Mouse (Mus musculus): Measurements from ENCODE around the gene Grm4. TPM values are rescaled to one million over a fixed set of nuclear protein-coding genes. Genes with fewer than 3 reads are reported as not detected.

Gene Grm4
- polyA plus RNA-seq, 2 experiments, result 0.01 TPM; not detected in 1

DNA sequence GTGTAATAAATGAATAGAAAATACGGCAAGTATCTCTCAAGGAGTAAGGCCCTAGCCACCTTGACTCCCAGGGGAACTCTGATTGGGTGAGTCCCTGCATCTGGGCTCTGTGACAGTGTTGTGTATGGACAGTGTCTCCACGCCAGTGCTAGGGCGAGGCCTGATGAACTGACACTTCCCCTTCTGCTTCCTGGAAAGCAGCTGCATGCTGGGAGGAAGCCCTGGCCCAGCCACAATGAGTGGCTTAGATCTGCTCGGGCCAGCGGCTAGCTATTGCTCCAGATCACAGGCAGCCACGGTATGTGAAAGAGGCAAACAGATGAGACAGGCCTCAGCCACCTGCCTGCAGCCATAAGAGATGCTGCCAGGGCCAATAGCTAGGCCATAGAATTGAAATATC, 6.0 kb upstream of the Grm4 start:
- ATAC-seq (ENCODE audit: insufficient read depth), result no peak
- Histone ChIP-seq H3K27me3 (ENCODE audit: control insufficient read depth, insufficient read depth, low read length) (no peaks in the 10 kb centered on the region), H3K27ac (no peak overlapping the region), H3K4me1 (replicated peaks; ENCODE audit: control insufficient read depth in 2 of 2, insufficient read depth in 2 of 2, low read length in 1 of 2) (peaks cover 0 to 6% of the 10 kb centered on the region in 2 experiments; a peak in 2 of 4 replicates), H3K4me3 (ENCODE audit: insufficient read depth in 1 of 2, low read depth in 2 of 2, low read length in 2 of 2) (no peak overlapping the region), H3K36me3 (replicated peaks; ENCODE audit: control insufficient read depth, insufficient read depth, low read depth) (no peaks in the 10 kb centered on the region), H3K9ac (replicated peaks) (no peak overlapping the region), H3K4me2 (ENCODE audit: low read depth) (no peak overlapping the region), H3K9me3 (ENCODE audit: control insufficient read depth, low read length) (no peaks in the 10 kb centered on the region)
- TF ChIP-seq EP300 (IDR thresholded peaks at IDR 0.05; ENCODE audit: low read depth) (no peak), CTCF (IDR thresholded peaks at IDR 0.05; ENCODE audit: low read depth) (no peak)
- DNase-seq (ENCODE audit: low read depth in 3 of 3, low spot score in 3 of 3), result no peak
- 26% methylated on average over 6 of the region's 6 CpGs for WGBS (ENCODE audit: insufficient replicate concordance)

DNA sequence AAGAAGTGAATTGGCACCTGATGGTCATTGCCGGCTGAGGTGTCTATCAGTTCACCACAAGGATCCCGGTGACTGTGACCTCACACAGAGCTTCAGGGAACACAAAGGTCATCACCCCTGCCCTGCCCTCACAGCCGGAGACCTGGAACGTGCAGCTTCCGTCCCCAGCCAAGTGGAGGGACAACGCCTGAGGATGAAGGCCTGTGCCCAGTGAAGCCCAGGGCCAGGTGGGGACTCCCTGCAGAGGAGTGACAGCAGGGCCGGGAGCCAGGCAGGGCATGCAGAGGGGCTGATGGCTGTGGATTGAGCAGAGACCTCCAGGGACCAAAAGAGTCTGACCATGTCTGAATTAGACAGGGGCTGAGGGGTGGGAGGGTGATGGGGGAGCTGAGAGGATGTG, 1.9 kb upstream of the Grm4 start:
- DNase-seq (ENCODE audit: low read depth in 3 of 3, low spot score in 3 of 3), result no peak
- no peak overlapping the region for H3K27ac ChIP-seq
- ATAC-seq (ENCODE audit: insufficient read depth), result no peak
- H3K4me3 ChIP-seq (ENCODE audit: insufficient read depth in 1 of 2, low read depth in 2 of 2, low read length in 2 of 2), result no peak overlapping the region
- no peak for TF ChIP-seq EP300 (IDR thresholded peaks at IDR 0.05; ENCODE audit: low read depth)
- no peaks in the 10 kb centered on the region for H3K36me3 ChIP-seq (replicated peaks; ENCODE audit: control insufficient read depth, insufficient read depth, low read depth)
- peaks cover 11% of the 10 kb centered on the region for H3K27me3 ChIP-seq (ENCODE audit: control insufficient read depth, insufficient read depth, low read length)
- no peaks in the 10 kb centered on the region; a peak in 1 of 4 replicates for H3K4me1 ChIP-seq (replicated peaks; ENCODE audit: control insufficient read depth in 2 of 2, insufficient read depth in 2 of 2, low read length in 1 of 2)
- H3K4me2 ChIP-seq (ENCODE audit: low read depth), result no peak overlapping the region
- H3K9me3 ChIP-seq (ENCODE audit: control insufficient read depth, low read length), result no peaks in the 10 kb centered on the region
- H3K9ac ChIP-seq (replicated peaks), result no peak overlapping the region
- 64% methylated on average over 7 of the region's 7 CpGs for WGBS (ENCODE audit: insufficient replicate concordance)

DNA sequence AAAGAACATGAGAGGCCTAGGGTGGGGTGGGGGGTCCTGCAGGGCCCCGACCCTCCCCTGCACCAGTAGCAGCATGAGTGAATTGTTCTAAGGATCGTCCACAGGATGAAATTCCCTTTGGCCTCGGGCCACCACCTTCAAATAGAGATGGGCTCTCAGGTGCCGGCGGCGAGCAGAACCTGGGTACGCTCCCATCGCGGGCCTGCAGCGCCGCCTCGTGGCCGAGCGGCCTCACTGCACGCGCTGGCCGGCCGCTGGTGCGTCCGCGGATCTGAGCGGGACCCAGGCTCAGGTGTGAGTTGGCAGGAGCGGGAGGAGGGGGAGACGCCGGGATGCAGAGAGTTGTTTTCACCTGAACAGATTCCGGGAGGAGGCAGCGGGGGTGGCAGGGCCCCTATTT, 646 bp downstream of the Grm4 start:
- no peak overlapping the region for H3K4me2 ChIP-seq (ENCODE audit: low read depth)
- no peak overlapping the region for H3K4me3 ChIP-seq (ENCODE audit: insufficient read depth in 1 of 2, low read depth in 2 of 2, low read length in 2 of 2)
- WGBS (ENCODE audit: insufficient replicate concordance), result 2% methylated on average over 27 of the region's 27 CpGs
- no peaks in the 10 kb centered on the region for H3K36me3 ChIP-seq (replicated peaks; ENCODE audit: control insufficient read depth, insufficient read depth, low read depth)
- no peak for ATAC-seq (ENCODE audit: insufficient read depth)
- no peak overlapping the region for H3K27ac ChIP-seq
- TF ChIP-seq EP300 (IDR thresholded peaks at IDR 0.05; ENCODE audit: low read depth), result no peak
- peak; percentile 79 for TF ChIP-seq CTCF (IDR thresholded peaks at IDR 0.05; ENCODE audit: low read depth)
- H3K27me3 ChIP-seq (ENCODE audit: control insufficient read depth, insufficient read depth, low read length), result peaks cover 16% of the 10 kb centered on the region
- DNase-seq (ENCODE audit: low read depth in 3 of 3, low spot score in 3 of 3), result no peak
- H3K9me3 ChIP-seq (ENCODE audit: control insufficient read depth, low read length), result no peaks in the 10 kb centered on the region
- no peak overlapping the region for H3K9ac ChIP-seq (replicated peaks)
- no peaks in the 10 kb centered on the region for H3K4me1 ChIP-seq (replicated peaks; ENCODE audit: control insufficient read depth in 2 of 2, insufficient read depth in 2 of 2, low read length in 1 of 2)

DNA sequence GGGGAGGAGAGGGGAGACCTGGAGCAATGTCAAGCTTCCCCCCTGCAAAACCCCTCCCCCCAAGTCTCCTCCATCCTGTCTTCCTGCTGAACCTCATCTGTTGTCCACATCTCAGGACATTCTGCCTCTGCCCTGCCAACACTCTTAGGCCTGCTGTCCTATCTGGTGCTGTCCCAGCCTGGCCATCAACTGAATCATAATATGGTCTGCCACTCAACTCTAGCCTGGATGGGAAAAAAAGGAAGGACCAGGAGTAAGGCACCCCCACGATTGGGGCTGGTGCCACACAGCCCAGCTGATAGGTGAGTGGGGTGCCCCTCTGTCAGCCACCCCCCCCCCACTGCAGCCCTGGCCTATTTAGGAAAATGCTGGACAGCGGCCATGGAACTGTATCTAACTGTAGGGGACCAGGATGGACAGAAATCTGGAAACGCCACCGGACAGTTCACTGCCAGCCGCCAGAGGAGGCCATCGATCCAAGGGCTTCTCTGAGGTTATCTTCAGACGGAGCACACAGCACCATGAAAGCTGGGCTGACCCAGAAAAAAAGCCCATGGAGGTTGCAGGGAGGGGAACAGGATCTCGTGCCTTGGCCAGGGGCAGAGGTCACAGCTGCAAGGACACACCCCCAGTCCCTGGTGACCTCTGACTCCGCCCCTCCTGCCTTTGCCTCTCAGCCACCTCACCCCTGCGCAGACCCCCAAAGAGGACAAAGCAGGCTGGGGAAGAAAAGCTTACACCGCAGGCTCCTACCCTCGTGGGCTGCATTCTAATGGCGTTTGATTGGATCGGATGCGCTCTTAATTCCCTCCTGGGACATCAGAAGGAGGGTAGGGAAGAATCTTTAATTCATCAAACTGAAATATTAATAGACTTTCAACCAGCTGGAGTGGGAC, 2.3 kb downstream of the Grm4 start:
- DNase-seq (ENCODE audit: low read depth in 3 of 3, low spot score in 3 of 3), result no peak
- Histone ChIP-seq H3K27me3 (ENCODE audit: control insufficient read depth, insufficient read depth, low read length) (peaks cover 30% of the 10 kb centered on the region), H3K27ac (no peak overlapping the region), H3K9me3 (ENCODE audit: control insufficient read depth, low read length) (no peaks in the 10 kb centered on the region), H3K9ac (replicated peaks) (no peak overlapping the region), H3K36me3 (replicated peaks; ENCODE audit: control insufficient read depth, insufficient read depth, low read depth) (no peaks in the 10 kb centered on the region), H3K4me1 (replicated peaks; ENCODE audit: control insufficient read depth in 2 of 2, insufficient read depth in 2 of 2, low read length in 1 of 2) (no peaks in the 10 kb centered on the region), H3K4me3 (ENCODE audit: insufficient read depth in 1 of 2, low read depth in 2 of 2, low read length in 2 of 2) (no peak overlapping the region), H3K4me2 (ENCODE audit: low read depth) (no peak overlapping the region)
- WGBS (ENCODE audit: insufficient replicate concordance), result 44% methylated on average over 15 of the region's 15 CpGs
- no peak for TF ChIP-seq EP300 (IDR thresholded peaks at IDR 0.05; ENCODE audit: low read depth)
- ATAC-seq (ENCODE audit: insufficient read depth), result no peak

DNA sequence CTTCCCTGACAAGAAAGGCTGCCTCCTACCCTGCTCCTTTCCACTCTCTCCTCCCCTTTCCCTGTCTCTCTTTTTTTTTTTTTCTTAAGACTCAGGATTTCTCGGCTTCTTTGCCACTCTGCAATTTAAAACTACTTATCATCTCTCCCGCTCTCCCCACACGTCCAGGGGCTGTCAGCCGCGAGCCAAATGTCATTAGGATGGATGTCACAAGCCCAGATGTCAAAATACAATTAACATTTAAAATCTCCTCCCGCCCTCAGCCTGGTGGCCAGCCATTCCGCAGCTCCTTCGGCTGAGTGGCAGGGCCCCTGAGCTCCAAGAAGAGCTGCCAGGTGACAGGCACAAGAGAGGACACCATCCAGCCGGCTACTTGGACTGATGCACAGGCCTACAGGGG, 2.9 kb downstream of the Grm4 start:
- DNase-seq (ENCODE audit: low read depth in 3 of 3, low spot score in 3 of 3) (no peak), ATAC-seq (ENCODE audit: insufficient read depth) (no peak)
- Histone ChIP-seq H3K4me1 (replicated peaks; ENCODE audit: control insufficient read depth in 2 of 2, insufficient read depth in 2 of 2, low read length in 1 of 2) (no peaks in the 10 kb centered on the region), H3K27ac (no peak overlapping the region), H3K9me3 (ENCODE audit: control insufficient read depth, low read length) (no peaks in the 10 kb centered on the region), H3K4me3 (ENCODE audit: insufficient read depth in 1 of 2, low read depth in 2 of 2, low read length in 2 of 2) (no peak overlapping the region), H3K36me3 (replicated peaks; ENCODE audit: control insufficient read depth, insufficient read depth, low read depth) (no peaks in the 10 kb centered on the region), H3K27me3 (ENCODE audit: control insufficient read depth, insufficient read depth, low read length) (peaks cover 37% of the 10 kb centered on the region), H3K4me2 (ENCODE audit: low read depth) (no peak overlapping the region), H3K9ac (replicated peaks) (no peak overlapping the region)
- no peak for TF ChIP-seq EP300 (IDR thresholded peaks at IDR 0.05; ENCODE audit: low read depth)
- WGBS (ENCODE audit: insufficient replicate concordance), result 45% methylated on average over 9 of the region's 9 CpGs

Data from liver, embryonic 14.5 days (tissue).